Mouse (Mus musculus): ENCODE data around the gene Pcdh7.

Gene Pcdh7

GRCm38 (mm10) chr5:57750320-57750719 is 32.6 kb downstream of the Pcdh7 start:
- no peak for DNase-seq

GRCm38 (mm10) chr5:57755791-57756190 is 38.0 kb downstream of the Pcdh7 start:
- DNase-seq: no peak

GRCm38 (mm10) chr5:57756726-57757424 is 39.1 kb downstream of the Pcdh7 start:
- DNase-seq: no peak

DNA sequence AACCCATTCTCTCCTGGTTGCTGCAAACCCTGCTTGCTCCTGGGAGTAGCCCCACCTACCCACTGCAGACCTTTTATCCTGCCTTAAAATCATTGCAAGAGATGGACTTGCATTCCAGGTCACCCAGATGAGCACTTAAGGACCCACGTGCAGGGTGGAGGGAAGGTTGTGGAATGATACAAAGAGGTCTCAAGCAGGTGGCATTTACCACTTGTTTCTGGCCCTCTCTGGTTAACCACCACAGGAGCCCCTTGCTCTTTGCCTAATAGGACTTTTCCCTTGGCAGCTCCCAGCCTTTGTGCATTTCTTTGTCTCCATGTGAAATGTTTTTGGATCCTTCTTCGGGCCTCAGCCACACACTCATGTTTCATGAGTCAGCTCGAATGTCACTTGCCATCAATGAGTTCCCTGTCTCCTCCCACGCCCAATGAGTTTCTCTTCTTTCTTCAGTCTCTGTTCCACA is 39.7 kb downstream of the Pcdh7 start:
- DNase-seq: no peak

DNA sequence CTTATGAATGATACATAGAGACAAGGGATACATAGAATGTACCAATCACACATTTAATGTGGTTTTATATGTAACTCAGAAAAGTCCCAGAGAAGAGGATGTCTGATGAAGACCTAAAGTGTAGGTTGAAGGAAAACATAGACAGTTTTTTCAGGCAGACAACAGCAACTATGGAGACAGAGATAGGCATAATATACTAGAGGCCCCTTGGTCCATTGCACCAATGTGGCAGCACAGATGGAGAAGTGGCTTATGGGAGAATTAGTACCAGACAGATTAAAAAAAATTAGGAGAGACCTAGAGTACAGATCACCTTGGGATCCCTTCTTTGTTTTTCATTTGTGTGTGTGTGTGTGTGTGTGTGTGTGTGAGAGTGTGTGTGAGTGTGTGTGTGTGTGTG is 41.2 kb downstream of the Pcdh7 start:
- no peak for DNase-seq

- no peak for DNase-seq
Observed at GRCm38 (mm10) chr5:57760069-57761063, 42.6 kb downstream of the Pcdh7 start.

- DNase-seq: no peak
Observed at GRCm38 (mm10) chr5:57765356-57765755, 47.6 kb downstream of the Pcdh7 start.

GRCm38 (mm10) chr5:57767346-57767745 is 49.6 kb downstream of the Pcdh7 start:
- no peak for DNase-seq

DNA sequence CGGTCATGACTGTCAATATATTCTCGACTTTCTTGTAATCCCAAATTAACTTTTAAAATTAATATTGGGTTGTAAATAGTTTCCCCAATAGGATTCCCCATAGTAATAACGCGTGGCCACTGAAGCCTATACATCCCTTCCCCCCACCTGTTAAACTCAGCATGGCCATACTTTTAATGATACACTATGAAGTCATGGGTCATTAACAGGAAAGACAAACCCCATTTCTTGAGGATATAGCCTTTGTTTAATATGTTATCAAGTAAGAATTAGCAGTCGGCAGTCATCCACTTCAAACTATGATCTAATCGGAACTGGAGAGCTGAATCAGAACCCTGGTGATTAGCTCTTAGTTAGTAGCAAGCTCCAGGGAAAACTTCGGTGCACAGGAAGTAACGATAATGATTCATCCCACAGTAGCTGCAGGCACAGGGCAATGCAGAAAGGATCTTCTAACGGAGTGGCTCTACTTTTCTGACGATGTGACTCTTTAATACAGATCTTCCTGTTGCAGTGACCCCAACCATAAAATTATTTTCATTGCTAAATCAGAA is 50.8 kb downstream of the Pcdh7 start:
- no peak for DNase-seq

- no peak for DNase-seq
Observed at GRCm38 (mm10) chr5:57769644-57770043, 51.9 kb downstream of the Pcdh7 start.

DNA sequence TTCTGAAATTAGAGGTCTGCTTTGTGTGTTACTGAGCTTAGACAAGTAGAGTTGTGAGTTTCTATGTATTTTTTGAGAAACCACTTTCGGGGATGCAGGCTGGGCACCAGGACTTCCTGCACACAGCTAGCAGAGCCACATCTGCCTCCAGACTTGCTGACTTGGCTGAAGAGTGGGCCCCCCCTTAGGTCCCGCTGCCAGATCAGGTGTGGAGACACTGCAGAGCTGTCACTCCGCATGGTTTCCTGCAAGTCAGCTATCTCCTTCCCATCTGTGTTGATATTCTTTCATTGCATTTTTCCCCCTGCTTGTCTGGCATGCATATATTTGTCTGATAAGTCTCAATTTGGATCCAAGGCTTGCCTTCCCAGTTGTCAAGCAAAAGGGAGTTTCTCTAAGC is 52.6 kb downstream of the Pcdh7 start:
- DNase-seq: no peak

DNA sequence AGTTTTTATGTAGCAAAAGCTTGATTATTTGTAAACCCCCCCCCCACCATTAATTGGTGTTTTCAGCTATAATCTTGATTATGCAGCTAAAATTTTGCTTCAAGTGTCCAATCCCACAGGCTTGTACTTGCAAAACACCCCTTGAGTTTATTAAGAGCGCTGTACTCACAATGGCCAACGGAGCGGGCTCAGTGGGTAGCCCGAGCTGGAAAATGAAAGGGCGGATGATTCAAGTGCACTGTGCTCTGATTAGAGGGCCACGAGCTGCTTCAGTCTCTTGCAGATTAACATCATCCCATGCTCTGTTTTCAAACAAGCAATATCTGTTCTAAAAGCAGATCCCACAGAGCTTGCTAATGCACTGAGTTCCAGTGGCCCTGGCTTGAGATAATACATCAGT is 53.4 kb downstream of the Pcdh7 start:
- DNase-seq: no peak

- DNase-seq: no peak
Observed at GRCm38 (mm10) chr5:57772711-57773110, 54.9 kb downstream of the Pcdh7 start.

DNA sequence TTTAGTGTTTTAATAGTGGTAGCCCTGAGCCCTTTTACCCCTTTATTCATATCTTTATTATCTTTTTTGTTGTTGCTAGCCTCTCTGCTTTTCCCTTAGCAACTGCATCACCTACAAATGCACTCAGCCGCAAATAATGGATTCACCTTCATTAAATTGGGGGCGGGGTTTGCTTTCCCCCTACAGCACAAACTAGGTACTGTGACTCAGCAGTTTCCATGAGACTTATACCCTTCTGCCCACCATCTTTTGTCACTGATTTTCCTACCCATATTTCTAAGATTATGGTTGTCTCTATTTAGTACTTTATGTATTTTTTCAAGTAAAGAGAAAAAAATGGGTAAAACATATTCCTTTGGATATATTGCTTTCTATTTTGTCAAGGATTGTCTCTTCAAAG is 56.7 kb downstream of the Pcdh7 start:
- no peak for DNase-seq

DNA sequence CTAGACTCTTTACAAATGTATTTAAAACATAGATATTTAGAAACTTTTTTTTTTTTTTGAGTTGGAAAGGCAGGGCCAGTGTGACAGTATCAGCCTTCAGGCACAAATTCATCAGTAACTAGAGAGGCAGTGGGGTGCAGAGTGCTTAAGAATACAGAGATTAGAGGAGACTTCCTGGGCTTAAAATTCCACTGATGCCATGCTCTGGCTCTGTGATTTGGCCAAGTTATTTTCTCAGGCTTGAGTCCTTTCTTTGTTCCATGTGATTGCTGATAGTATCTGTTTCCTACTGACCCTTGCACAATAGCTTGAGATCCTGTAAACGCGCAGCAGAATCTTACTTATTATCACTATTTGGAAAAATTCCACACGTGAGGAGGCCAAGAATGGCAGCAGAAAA is 60.3 kb downstream of the Pcdh7 start:
- DNase-seq: no peak

- DNase-seq: no peak
Observed at GRCm38 (mm10) chr5:57779951-57780350, 62.2 kb downstream of the Pcdh7 start.

DNA sequence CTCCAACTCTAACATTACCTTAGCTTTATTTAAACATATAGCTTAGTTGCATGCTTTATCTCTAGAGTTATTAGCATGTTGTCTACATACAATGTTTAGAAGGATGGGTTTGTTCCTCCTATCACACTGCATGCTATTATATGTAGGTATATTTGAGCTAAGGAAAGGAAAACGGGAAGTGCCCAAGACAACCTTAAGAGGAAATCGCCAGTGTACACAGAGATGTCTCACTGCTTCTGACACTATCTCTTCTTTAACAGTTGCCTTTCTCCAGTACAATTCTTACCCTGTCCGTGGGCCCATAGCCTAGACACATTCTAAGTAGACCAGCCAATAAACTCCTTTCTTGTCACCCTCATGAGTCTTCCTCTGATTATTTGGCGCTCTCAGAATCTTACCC is 62.8 kb downstream of the Pcdh7 start:
- DNase-seq: no peak

GRCm38 (mm10) chr5:57781950-57782349 is 64.2 kb downstream of the Pcdh7 start:
- DNase-seq: no peak

DNA sequence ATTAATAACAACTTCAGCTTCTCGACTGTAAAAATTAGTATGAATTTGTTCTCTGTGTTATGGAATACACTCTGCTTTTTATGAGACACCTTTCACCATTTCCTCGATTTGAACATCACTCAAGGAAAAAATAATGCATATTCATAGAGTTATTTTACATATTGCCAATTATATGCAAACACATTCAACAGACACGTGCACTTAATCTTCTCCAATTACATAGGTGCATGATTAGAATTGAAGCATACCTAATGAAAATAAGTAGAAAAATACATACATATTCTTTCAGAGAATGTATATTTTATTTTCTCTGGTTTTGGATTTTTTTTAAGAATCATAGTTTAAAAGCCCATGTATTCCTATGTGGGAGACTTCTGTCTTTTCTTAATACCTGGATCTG is 64.8 kb downstream of the Pcdh7 start:
- no peak for DNase-seq

DNA sequence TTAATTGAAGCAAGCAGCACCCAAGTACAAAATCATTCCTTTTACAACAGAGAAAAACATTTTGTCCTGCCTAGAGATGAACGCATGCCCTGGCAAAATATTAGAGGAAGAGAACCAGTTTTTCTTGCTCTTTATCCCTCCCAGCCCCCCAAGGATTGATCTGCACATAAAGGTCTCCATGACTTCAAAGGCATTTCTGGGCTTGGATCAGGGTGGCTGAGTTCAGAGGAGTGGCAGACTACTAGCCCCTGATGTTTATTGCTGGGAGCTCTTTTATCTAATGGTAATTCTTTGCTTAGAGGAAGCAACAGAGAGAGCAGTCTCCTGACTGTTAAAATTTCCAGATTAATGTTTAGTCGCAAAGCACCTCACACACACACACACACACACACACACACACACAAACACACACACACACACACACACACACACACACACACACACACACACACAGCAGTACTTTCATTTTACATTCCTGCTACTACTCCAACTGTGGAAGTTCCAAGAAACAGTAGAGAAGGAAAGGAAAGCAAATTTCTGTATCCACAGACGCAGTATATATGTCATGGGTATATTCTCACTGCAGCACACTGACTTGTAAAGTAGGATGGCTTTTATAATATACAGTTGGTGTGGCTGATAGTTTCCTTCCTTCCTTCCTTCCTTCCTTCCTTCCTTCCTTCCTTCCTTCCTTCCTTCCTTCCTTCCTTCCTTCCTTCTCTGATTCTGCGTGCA is 71.2 kb downstream of the Pcdh7 start:
- DNase-seq: no peak

GRCm38 (mm10) chr5:57796337-57796736 is 78.6 kb downstream of the Pcdh7 start:
- DNase-seq: no peak

DNA sequence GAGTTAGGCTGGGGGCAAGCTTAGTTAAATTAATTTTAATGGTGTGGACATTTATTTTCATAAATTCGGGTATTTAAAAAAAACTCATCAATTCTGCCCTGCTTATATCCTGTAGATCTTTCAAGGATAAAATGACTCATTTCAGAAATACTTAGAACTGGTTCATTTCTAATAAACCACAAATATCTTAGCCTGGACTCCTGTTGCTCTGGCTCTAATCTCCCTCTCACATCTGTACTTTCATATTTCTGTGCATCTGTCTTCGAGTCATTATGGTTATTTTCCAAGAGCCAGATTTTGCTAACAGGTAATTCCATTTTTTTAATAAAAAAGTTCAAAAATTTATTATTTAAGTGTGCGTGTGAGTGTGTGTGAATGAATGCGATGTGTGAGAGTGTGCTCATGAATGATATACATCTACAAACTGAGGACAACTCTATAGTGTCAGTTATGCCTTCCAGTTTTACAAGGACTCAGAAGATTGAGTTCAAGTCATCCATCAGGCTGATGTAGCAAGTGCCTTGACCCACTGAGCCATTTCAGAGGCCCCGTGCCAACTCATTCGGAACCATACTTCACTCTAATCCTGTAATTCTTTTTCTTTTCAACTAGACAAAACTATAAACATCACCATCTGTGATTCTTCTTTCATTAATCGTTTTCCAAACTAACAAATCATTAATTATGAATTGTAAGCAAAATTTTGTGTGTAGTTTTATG is 80.3 kb downstream of the Pcdh7 start:
- no peak for DNase-seq

Data from kidney, adult 9 months (tissue).